Mouse (Mus musculus): ENCODE results near the gene Pde8a.
A peak's percentile ranks its signal among the peaks of the same experiment; 100 is the strongest.
"Not testable (repeated sequence)": the region's sequence is repeated elsewhere in the genome, so short reads cannot be mapped to it uniquely, and the experiment has no call there.

The Pde8a gene

GRCm38 (mm10) chr7:81213347-81214152, at the start of gene Pde8a:
Pde8a (plus strand) TSS chr7:81213596.
- peak; percentile 7 for DNase-seq (ENCODE audit: low spot score)

GRCm38 (mm10) chr7:81164411-81164810, 49.0 kb upstream of the Pde8a start:
- no peak for DNase-seq (ENCODE audit: low spot score)

GRCm38 (mm10) chr7:81167124-81167523, 46.3 kb upstream of the Pde8a start:
- no peak for DNase-seq (ENCODE audit: low spot score)

GRCm38 (mm10) chr7:81169351-81169750, 44.0 kb upstream of the Pde8a start:
- no peak for DNase-seq (ENCODE audit: low spot score)

- no peak for DNase-seq (ENCODE audit: low spot score)
Measured at GRCm38 (mm10) chr7:81173931-81174330, 39.5 kb upstream of the Pde8a start.

GRCm38 (mm10) chr7:81174654-81175053, 38.7 kb upstream of the Pde8a start:
- no peak for DNase-seq (ENCODE audit: low spot score)

- no peak for DNase-seq (ENCODE audit: low spot score)
Measured at GRCm38 (mm10) chr7:81176187-81176769, 37.1 kb upstream of the Pde8a start.

GRCm38 (mm10) chr7:81179494-81179893, 33.9 kb upstream of the Pde8a start:
- no peak for DNase-seq (ENCODE audit: low spot score)

GRCm38 (mm10) chr7:81182492-81183175, 30.8 kb upstream of the Pde8a start:
- peak; percentile 41 for DNase-seq (ENCODE audit: low spot score)

GRCm38 (mm10) chr7:81183181-81183580, 30.2 kb upstream of the Pde8a start:
- no peak for DNase-seq (ENCODE audit: low spot score)

GRCm38 (mm10) chr7:81184136-81184535, 29.3 kb upstream of the Pde8a start:
- DNase-seq (ENCODE audit: low spot score), result no peak

- no peak for DNase-seq (ENCODE audit: low spot score)
Measured at GRCm38 (mm10) chr7:81184651-81185050, 28.7 kb upstream of the Pde8a start.

GRCm38 (mm10) chr7:81186036-81186435, 27.4 kb upstream of the Pde8a start:
- DNase-seq (ENCODE audit: low spot score), result peak; percentile 43

GRCm38 (mm10) chr7:81189180-81189579, 24.2 kb upstream of the Pde8a start:
- no peak for DNase-seq (ENCODE audit: low spot score)

GRCm38 (mm10) chr7:81195509-81195908, 17.9 kb upstream of the Pde8a start:
- no peak for DNase-seq (ENCODE audit: low spot score)

GRCm38 (mm10) chr7:81196796-81197195, 16.6 kb upstream of the Pde8a start:
- DNase-seq (ENCODE audit: low spot score), result no peak

GRCm38 (mm10) chr7:81198538-81198937, 14.9 kb upstream of the Pde8a start:
- DNase-seq (ENCODE audit: low spot score), result no peak

- DNase-seq (ENCODE audit: low spot score), result no peak
Measured at GRCm38 (mm10) chr7:81199109-81199508, 14.3 kb upstream of the Pde8a start.

- DNase-seq (ENCODE audit: low spot score), result no peak
Measured at GRCm38 (mm10) chr7:81199757-81200156, 13.6 kb upstream of the Pde8a start.

- DNase-seq (ENCODE audit: low spot score), result no peak
Measured at GRCm38 (mm10) chr7:81202389-81202788, 11.0 kb upstream of the Pde8a start.

GRCm38 (mm10) chr7:81203576-81203975, 9.8 kb upstream of the Pde8a start:
- not testable (repeated sequence) for DNase-seq (ENCODE audit: low spot score)

- peak; percentile 66 for DNase-seq (ENCODE audit: low spot score)
Measured at GRCm38 (mm10) chr7:81208944-81209343, 4.5 kb upstream of the Pde8a start.

Measured in urinary bladder, postnatal 14 days (tissue).